Mouse (Mus musculus): Measurements from ENCODE around the gene Plcb1. TPM values are rescaled to one million over a fixed set of nuclear protein-coding genes. Genes with fewer than 3 reads are reported as not detected.

Gene Plcb1
- polyA plus RNA-seq, 1 experiment from 2014 or later, result 48.3 TPM

DNA sequence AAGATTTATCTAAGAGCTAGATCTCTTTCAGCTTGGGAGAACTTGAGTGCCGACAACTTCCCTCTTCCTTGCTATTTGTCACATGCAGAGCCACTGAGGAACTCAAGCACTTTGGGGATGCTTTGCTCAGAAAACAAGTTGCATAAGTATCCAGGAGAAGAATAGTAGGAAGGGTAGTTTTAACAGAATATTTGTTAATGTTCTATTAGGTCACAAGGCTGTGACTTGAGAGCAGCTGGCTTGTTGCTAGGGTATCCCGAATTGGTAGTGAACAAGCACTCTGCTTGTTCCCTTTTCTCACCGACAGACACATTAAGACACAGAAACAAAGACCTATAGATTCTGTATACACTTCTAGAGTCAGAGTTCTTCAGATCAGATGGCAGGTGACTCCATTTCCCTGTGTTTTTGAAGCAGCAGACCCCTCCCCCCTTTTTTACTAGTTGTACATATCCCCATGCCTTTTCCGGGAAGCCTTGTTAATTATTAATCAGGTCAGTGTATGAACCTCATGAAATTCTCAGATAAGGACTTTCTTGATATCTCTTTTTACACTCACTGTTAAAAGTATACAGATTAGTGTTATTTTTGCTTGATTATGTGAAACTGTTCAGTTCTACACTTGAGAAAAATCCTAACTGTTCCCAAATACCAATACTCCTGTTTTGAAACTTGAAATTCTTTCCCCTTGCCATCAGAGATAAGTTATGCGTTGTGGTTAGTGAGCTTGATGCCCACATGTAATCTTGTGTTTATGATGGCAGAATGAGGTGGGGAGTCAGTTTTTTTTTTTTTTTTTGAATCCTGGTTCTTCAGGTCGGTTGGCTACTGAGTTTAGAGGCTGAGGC is 58.7 kb downstream of the Plcb1 start:
- no peak for ATAC-seq (ENCODE audit: low FRiP score)
- H3K27me3 ChIP-seq, result no peaks in the 10 kb centered on the region
- H3K27ac ChIP-seq, result no peak overlapping the region
- 61% methylated on average over 6 of the region's 6 CpGs for WGBS
- 0 out of 2 replicates have a peak, but pooled peaks cover 3% of the 10 kb centered on the region for H3K4me1 ChIP-seq (replicated peaks)
- no peak overlapping the region for H3K4me3 ChIP-seq
- H3K36me3 ChIP-seq, result no peaks in the 10 kb centered on the region
- H3K9me3 ChIP-seq, result no peaks in the 10 kb centered on the region
- H3K9ac ChIP-seq, result no peak overlapping the region
- H3K4me2 ChIP-seq, result no peak overlapping the region

DNA sequence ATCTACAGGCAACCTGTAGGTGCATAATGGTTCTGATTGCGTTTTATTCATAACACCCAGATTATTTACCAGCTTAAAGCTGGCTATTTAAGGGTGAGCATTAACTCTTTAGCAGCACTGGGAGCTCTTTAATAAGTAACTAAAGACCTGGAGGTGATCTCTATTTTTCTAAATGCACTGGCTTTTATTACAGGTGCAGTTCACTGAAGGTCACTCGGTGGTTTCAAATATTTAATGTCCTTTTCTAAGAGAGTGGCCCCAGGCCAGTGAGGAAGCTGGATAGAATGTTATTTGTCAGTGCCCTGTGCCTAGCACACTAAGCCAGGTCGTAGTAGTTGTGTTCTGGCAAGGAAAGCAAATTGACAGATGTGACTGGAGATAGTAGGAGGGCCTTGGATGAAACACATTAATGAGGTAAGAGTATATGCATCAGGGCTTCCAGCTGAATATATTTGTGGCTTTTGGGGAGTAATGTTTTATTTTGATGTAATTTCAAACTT is 59.4 kb downstream of the Plcb1 start:
- H3K4me3 ChIP-seq, result no peak overlapping the region
- H3K9ac ChIP-seq, result no peak overlapping the region
- H3K4me2 ChIP-seq, result no peak overlapping the region
- H3K36me3 ChIP-seq, result no peaks in the 10 kb centered on the region
- H3K27me3 ChIP-seq, result no peaks in the 10 kb centered on the region
- H3K27ac ChIP-seq, result no peak overlapping the region
- no peaks in the 10 kb centered on the region for H3K9me3 ChIP-seq
- 0 out of 2 replicates have a peak, but pooled peaks cover 3% of the 10 kb centered on the region for H3K4me1 ChIP-seq (replicated peaks)
- 75% methylated on average over 3 of the region's 3 CpGs for WGBS
- no peak for ATAC-seq (ENCODE audit: low FRiP score)

GRCm38 (mm10) chr2:134846555-134846954 is 60.7 kb downstream of the Plcb1 start:
- H3K27me3 ChIP-seq, result no peaks in the 10 kb centered on the region
- WGBS, result 86% methylated on average over 3 of the region's 3 CpGs
- no peak overlapping the region for H3K4me2 ChIP-seq
- no peak overlapping the region for H3K4me3 ChIP-seq
- no peaks in the 10 kb centered on the region for H3K9me3 ChIP-seq
- H3K36me3 ChIP-seq, result no peaks in the 10 kb centered on the region
- no peak for ATAC-seq (ENCODE audit: low FRiP score)
- H3K27ac ChIP-seq, result no peak overlapping the region
- peaks cover 6% of the 10 kb centered on the region; the same call in 1 of the 2 replicates for H3K4me1 ChIP-seq (replicated peaks)
- H3K9ac ChIP-seq, result no peak overlapping the region

DNA sequence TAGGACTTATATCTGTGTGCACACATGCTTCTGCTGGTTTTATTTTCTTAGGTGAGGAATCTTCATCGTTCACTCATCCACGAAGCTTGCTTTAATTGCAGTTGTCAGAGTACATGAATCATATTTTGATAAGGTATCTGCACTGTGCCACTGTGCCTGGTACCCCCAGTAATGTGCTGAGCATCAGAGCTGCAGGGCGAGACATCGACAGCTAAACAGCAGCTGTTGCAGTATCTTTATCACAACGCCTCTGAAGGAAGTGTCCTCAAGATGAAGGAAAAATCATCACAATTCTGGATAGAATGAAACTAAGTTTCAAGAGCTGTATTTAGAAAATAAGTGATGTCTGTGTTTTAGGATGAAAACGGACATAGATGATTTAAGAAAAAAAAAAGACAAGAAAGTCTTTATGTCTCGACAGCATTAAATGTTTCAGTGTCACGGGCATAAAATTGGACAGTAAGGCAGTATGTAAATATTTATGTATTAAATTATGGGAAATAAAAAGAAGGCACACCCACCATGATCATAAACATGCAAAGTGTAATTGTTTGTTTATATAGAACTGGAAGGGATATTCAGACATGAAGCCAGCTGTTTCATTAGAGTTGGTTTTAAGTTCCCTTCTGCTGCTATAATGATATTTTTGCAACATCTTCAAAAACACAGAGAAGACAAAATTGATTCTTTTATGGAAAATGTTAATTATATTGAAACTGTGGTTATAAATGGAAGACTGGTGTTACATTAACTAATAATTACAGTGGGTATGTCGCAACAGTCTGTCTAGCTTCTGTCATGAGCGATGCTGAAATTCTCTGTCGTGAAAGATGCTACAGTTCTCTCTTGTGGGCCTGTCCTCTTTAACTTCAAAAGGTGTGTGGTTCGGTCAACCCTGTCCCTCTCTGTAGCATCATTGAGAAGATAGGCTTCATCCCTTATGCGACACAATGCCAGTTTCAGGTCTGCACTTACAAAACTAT is 65.6 kb downstream of the Plcb1 start:
- no peak overlapping the region for H3K4me2 ChIP-seq
- no peaks in the 10 kb centered on the region for H3K9me3 ChIP-seq
- peaks cover 14% of the 10 kb centered on the region for H3K4me1 ChIP-seq (replicated peaks)
- no peaks in the 10 kb centered on the region for H3K36me3 ChIP-seq
- 81% methylated on average over 13 of the region's 13 CpGs for WGBS
- no peaks in the 10 kb centered on the region for H3K27me3 ChIP-seq
- H3K9ac ChIP-seq, result no peak overlapping the region
- no peak overlapping the region for H3K27ac ChIP-seq
- no peak overlapping the region for H3K4me3 ChIP-seq
- no peak for ATAC-seq (ENCODE audit: low FRiP score)

GRCm38 (mm10) chr2:134856239-134856638 is 70.4 kb downstream of the Plcb1 start:
- no peak for ATAC-seq (ENCODE audit: low FRiP score)
- H3K4me2 ChIP-seq, result no peak overlapping the region
- H3K27ac ChIP-seq, result no peak overlapping the region
- H3K4me3 ChIP-seq, result no peak overlapping the region
- H3K27me3 ChIP-seq, result no peaks in the 10 kb centered on the region
- no peak overlapping the region for H3K9ac ChIP-seq
- no peaks in the 10 kb centered on the region for H3K9me3 ChIP-seq
- H3K4me1 ChIP-seq (replicated peaks), result peaks cover 19% of the 10 kb centered on the region
- no peaks in the 10 kb centered on the region for H3K36me3 ChIP-seq

DNA sequence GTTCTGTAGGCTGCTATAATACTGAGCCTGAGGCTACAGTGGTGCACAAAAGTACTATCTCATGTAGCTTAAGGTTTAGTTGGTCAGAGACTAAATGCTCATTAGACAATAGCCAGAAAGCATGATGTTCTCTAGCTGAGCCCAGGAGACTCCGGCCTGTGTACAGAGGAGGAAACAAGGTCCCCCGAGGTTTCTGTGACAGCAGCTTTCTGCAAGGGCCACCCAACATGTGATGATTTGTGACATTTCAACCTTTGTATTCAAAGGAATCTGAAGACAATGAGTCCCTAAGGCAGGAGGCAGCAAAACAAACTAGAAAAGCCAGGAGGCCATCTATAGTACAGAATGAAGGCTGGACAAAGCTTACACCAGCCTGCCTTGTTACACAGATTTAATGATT is 70.8 kb downstream of the Plcb1 start:
- H3K9me3 ChIP-seq, result no peaks in the 10 kb centered on the region
- H3K4me1 ChIP-seq (replicated peaks), result peaks cover 19% of the 10 kb centered on the region; the same call in 1 of the 2 replicates
- no peaks in the 10 kb centered on the region for H3K36me3 ChIP-seq
- ATAC-seq (ENCODE audit: low FRiP score), result no peak
- no peaks in the 10 kb centered on the region for H3K27me3 ChIP-seq
- H3K4me2 ChIP-seq, result no peak overlapping the region
- H3K4me3 ChIP-seq, result no peak overlapping the region
- WGBS, result 14% methylated on average over 2 of the region's 2 CpGs
- no peak overlapping the region for H3K27ac ChIP-seq
- H3K9ac ChIP-seq, result no peak overlapping the region

DNA sequence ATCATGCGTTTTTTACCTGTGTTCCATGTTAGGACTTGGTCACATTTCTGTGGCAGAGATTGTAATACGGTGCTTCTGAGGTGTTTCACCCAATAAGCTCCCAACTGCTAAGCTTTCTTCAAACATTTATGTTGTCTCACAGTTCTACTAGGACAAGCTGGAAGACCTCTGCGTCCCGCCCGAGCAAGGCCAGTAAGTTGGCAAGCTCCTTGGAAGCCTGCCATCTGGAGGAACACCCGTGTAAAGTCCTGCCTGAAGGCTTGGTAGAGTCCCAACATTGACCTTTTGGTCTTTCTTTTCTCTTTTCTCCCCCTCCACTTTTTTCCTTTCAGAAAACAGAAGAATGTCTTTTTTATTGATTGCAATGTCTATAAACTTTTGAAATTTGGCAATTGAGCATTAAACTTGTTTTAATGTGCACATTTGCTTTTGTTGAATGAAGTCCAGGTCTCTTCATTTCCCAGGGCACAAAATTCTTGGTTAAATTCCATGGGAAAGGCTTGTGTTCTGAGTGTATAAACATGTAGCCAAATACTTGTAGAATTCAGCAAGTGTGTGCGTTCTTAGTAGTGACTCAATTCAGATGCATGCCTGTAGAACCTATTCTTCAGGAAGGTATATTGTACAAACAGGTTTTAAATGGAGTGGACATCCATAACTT is 79.2 kb downstream of the Plcb1 start:
- Histone ChIP-seq H3K4me3 (no peak overlapping the region), H3K9ac (no peak overlapping the region), H3K4me1 (replicated peaks) (0 out of 2 replicates have a peak, but pooled peaks cover 3% of the 10 kb centered on the region), H3K36me3 (no peaks in the 10 kb centered on the region), H3K27ac (no peak overlapping the region), H3K9me3 (no peaks in the 10 kb centered on the region), H3K27me3 (no peaks in the 10 kb centered on the region), H3K4me2 (no peak overlapping the region)
- 87% methylated on average over 7 of the region's 7 CpGs for WGBS
- no peak for ATAC-seq (ENCODE audit: low FRiP score)

- H3K36me3 ChIP-seq, result no peaks in the 10 kb centered on the region
- no peak for ATAC-seq (ENCODE audit: low FRiP score)
- no peak overlapping the region for H3K4me3 ChIP-seq
- WGBS, result 85% methylated on average over 6 of the region's 6 CpGs
- peaks cover 12% of the 10 kb centered on the region for H3K4me1 ChIP-seq (replicated peaks)
- H3K27ac ChIP-seq, result no peak overlapping the region
- no peak overlapping the region for H3K9ac ChIP-seq
- no peak overlapping the region for H3K4me2 ChIP-seq
- H3K27me3 ChIP-seq, result no peaks in the 10 kb centered on the region
- no peaks in the 10 kb centered on the region for H3K9me3 ChIP-seq
These were observed 81.5 kb downstream of the Plcb1 start for GRCm38 (mm10) chr2:134867381-134867780.

DNA sequence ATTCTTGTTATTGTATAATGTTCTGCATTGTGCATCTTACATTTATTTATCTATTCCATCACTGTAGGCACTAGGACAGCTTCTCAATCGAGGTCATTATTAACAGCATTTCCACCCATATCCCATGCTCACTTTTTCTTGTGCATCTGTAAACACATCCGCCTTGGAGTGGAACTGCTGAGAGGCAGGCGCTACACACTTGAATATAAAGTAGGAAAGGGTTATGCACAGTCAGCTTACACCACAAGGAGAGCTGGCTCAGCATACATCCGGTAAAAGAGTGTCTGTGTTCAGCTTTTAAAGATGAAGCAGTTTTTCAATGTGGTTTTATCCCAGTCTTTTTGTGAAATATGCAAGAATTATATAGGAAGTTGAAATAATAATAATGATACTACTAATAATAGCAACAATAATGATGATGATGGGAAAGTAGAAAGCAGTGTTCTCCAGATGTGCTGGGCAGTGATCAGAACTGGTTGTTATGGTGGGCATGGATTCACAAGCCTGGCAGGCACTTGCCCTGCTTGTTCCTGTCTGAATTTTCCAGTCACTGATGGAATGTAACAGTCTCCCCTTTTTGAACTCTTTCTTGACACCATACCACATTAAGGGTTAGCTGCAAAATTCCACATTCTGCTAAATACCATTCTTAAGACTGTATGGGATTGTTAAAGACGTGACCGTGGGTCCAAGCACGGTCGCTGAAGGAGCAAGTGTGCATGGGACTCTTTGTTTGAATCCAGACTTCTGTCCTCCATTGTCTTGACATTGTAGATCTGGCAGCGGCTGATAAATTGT is 86.0 kb downstream of the Plcb1 start:
- H3K27me3 ChIP-seq, result no peaks in the 10 kb centered on the region
- ATAC-seq (ENCODE audit: low FRiP score), result no peak
- no peak overlapping the region for H3K9ac ChIP-seq
- no peak overlapping the region for H3K4me3 ChIP-seq
- 50% methylated on average over 9 of the region's 9 CpGs for WGBS
- no peaks in the 10 kb centered on the region for H3K36me3 ChIP-seq
- H3K4me2 ChIP-seq, result no peak overlapping the region
- peaks cover 10% of the 10 kb centered on the region for H3K4me1 ChIP-seq (replicated peaks)
- 0 out of 2 replicates have a peak overlapping the region, but pooled peaks have one; percentile 6 for H3K27ac ChIP-seq
- H3K9me3 ChIP-seq, result no peaks in the 10 kb centered on the region

- no peaks in the 10 kb centered on the region for H3K9me3 ChIP-seq
- no peak overlapping the region for H3K4me2 ChIP-seq
- no peak overlapping the region for H3K4me3 ChIP-seq
- no peak overlapping the region for H3K27ac ChIP-seq
- no peak for ATAC-seq (ENCODE audit: low FRiP score)
- no peaks in the 10 kb centered on the region for H3K36me3 ChIP-seq
- H3K4me1 ChIP-seq (replicated peaks), result peaks cover 10% of the 10 kb centered on the region
- no peak overlapping the region for H3K9ac ChIP-seq
- no peaks in the 10 kb centered on the region for H3K27me3 ChIP-seq
These were observed 86.6 kb downstream of the Plcb1 start for GRCm38 (mm10) chr2:134872490-134872781.

- no peaks in the 10 kb centered on the region for H3K27me3 ChIP-seq
- H3K27ac ChIP-seq, result no peak overlapping the region
- H3K4me2 ChIP-seq, result no peak overlapping the region
- no peaks in the 10 kb centered on the region for H3K36me3 ChIP-seq
- no peak overlapping the region for H3K4me3 ChIP-seq
- H3K4me1 ChIP-seq (replicated peaks), result peaks cover 3% of the 10 kb centered on the region
- H3K9me3 ChIP-seq, result no peaks in the 10 kb centered on the region
- no peak overlapping the region for H3K9ac ChIP-seq
- ATAC-seq (ENCODE audit: low FRiP score), result no peak
- WGBS, result 93% methylated on average over 4 of the region's 4 CpGs
These were observed 91.3 kb downstream of the Plcb1 start for GRCm38 (mm10) chr2:134877148-134877547.

Data from hindbrain, embryonic 13.5 days (tissue).